Mouse (Mus musculus) midbrain, embryonic 15.5 days (tissue): ENCODE data around the gene Rybp. TPM values are rescaled to one million over a fixed set of nuclear protein-coding genes. Genes with fewer than 3 reads are reported as not detected.

ENCODE experiments used
- ATAC-seq: fragments of 200-750 bp; cut with Nextera tagmentation; replicated peaks from 2 replicates; pipeline ENCODE4 v1.8.0; 2017; ENCODE audit warnings: moderate TSS enrichment
- H3K27ac ChIP-seq: fragments of 300-500 bp; sonication (generic); 2 replicates; pipeline ENCODE4 v1.5.1; 2015; ENCODE audit warnings: mild to moderate bottlenecking, inconsistent platforms
- H3K27me3 ChIP-seq: fragments of 300-500 bp; sonication (generic); replicated peaks from 2 replicates; pipeline ENCODE4 v1.6.1; 2015; ENCODE audit warnings: inconsistent platforms
- H3K36me3 ChIP-seq: fragments of 300-500 bp; sonication (generic); replicated peaks from 2 replicates; pipeline ENCODE4 v1.6.1; 2015; ENCODE audit warnings: inconsistent platforms
- H3K4me1 ChIP-seq: fragments of 300-500 bp; sonication (generic); 2 replicates; pipeline ENCODE4 v1.6.1; 2015; ENCODE audit warnings: inconsistent platforms
- H3K4me2 ChIP-seq: fragments of 300-500 bp; sonication (generic); 2 replicates; pipeline ENCODE4 v1.6.1; 2015; ENCODE audit warnings: inconsistent platforms, mild to moderate bottlenecking, moderate library complexity
- H3K4me3 ChIP-seq: fragments of 300-500 bp; sonication (generic); 2 replicates; pipeline ENCODE4 v1.5.1; 2015; ENCODE audit warnings: mild to moderate bottlenecking, inconsistent platforms
- H3K9ac ChIP-seq: fragments of 300-500 bp; sonication (generic); 2 replicates; pipeline ENCODE4 v1.6.1; 2015; ENCODE audit warnings: mild to moderate bottlenecking, inconsistent platforms
- H3K9me3 ChIP-seq: fragments of 300-500 bp; sonication (generic); 2 replicates; pipeline ENCODE4 v1.6.1; 2016; ENCODE audit warnings: inconsistent platforms
- WGBS: fragments of 180-500 bp; shearing (Covaris S2); methylation state at CpG from one replicate; pipeline ENCODE4 v1.1.7; 2015; ENCODE audit warnings: mixed read lengths; 5-methylcytosine and 5-hydroxymethylcytosine counted together
- polyA plus RNA-seq: library from polyadenylated mRNA; unstranded; fragments of >200 nt; fragmentation: Nextera tagmentation; extraction: Ambion mirVana; gene quantifications from 2 replicates; pipeline ENCODE4 v1.2.1, GENCODE M21; 2015

Rybp gene
- 23.4 and 27.3 TPM in 2 replicates for polyA plus RNA-seq

- Histone ChIP-seq H3K4me1 (peaks cover 33% of the 10 kb centered on the region), H3K4me3 (peak within 1 kb of the TSS; percentile 73), H3K9me3 (no peaks in the 10 kb centered on the region), H3K36me3 (no peaks in the 10 kb centered on the region), H3K27ac (peak within 1 kb of the TSS; percentile 96), H3K4me2 (peak within 1 kb of the TSS; percentile 95), H3K9ac (peak within 1 kb of the TSS; percentile 77), H3K27me3 (peaks cover 12% of the 10 kb centered on the region)
- under 1% methylated on average over 93 of the region's 112 CpGs for WGBS
- ATAC-seq: peak; percentile 96
Observed at GRCm38 (mm10) chr6:100287334-100288015, at the start of gene Rybp. Rybp (minus strand) TSS chr6:100287485.

GRCm38 (mm10) chr6:100336591-100337148 lies 49.4 kb upstream of the Rybp start:
- WGBS: 10% methylated on average over 14 of the region's 14 CpGs
- H3K9ac ChIP-seq: no peak overlapping the region
- 0 out of 2 replicates have a peak, but pooled peaks have one; percentile 14 for ATAC-seq
- H3K4me2 ChIP-seq: no peak overlapping the region
- no peaks in the 10 kb centered on the region for H3K9me3 ChIP-seq
- H3K4me1 ChIP-seq: peaks cover 20% of the 10 kb centered on the region
- peaks cover 17% of the 10 kb centered on the region for H3K27me3 ChIP-seq
- H3K36me3 ChIP-seq: no peaks in the 10 kb centered on the region
- H3K4me3 ChIP-seq: no peak overlapping the region
- no peak overlapping the region for H3K27ac ChIP-seq

- Histone ChIP-seq H3K36me3 (no peaks in the 10 kb centered on the region), H3K9me3 (no peaks in the 10 kb centered on the region), H3K4me2 (peak overlapping the region; percentile 23), H3K9ac (no peak overlapping the region), H3K27me3 (peaks cover 17% of the 10 kb centered on the region), H3K4me1 (peaks cover 20% of the 10 kb centered on the region), H3K4me3 (no peak overlapping the region), H3K27ac (no peak overlapping the region)
- 5% methylated on average over 18 of the region's 18 CpGs for WGBS
- ATAC-seq: peak; percentile 71
Observed at GRCm38 (mm10) chr6:100335506-100336144, 48.3 kb upstream of the Rybp start.

GRCm38 (mm10) chr6:100333745-100334144 lies 46.5 kb upstream of the Rybp start:
- ATAC-seq: no peak
- Histone ChIP-seq H3K9ac (no peak overlapping the region), H3K36me3 (no peaks in the 10 kb centered on the region), H3K4me2 (no peak overlapping the region), H3K27ac (no peak overlapping the region), H3K4me3 (no peak overlapping the region), H3K27me3 (peaks cover 17% of the 10 kb centered on the region), H3K9me3 (no peaks in the 10 kb centered on the region), H3K4me1 (peaks cover 20% of the 10 kb centered on the region)
- 87% methylated on average over 7 of the region's 7 CpGs for WGBS

GRCm38 (mm10) chr6:100332479-100332878 lies 45.2 kb upstream of the Rybp start:
- Histone ChIP-seq H3K4me2 (no peak overlapping the region), H3K9ac (no peak overlapping the region), H3K27me3 (peaks cover 13% of the 10 kb centered on the region), H3K9me3 (no peaks in the 10 kb centered on the region), H3K4me3 (no peak overlapping the region), H3K36me3 (no peaks in the 10 kb centered on the region), H3K4me1 (peaks cover 20% of the 10 kb centered on the region), H3K27ac (no peak overlapping the region)
- ATAC-seq: no peak
- WGBS: 78% methylated on average over 4 of the region's 4 CpGs

- ATAC-seq: no peak
- H3K27me3 ChIP-seq: peaks cover 7% of the 10 kb centered on the region
- no peak overlapping the region for H3K9ac ChIP-seq
- H3K9me3 ChIP-seq: no peaks in the 10 kb centered on the region
- H3K4me3 ChIP-seq: no peak overlapping the region
- no peak overlapping the region for H3K4me2 ChIP-seq
- no peaks in the 10 kb centered on the region for H3K36me3 ChIP-seq
- peaks cover 14% of the 10 kb centered on the region for H3K4me1 ChIP-seq
- 64% methylated on average over 8 of the region's 8 CpGs for WGBS
- no peak overlapping the region for H3K27ac ChIP-seq
Observed at GRCm38 (mm10) chr6:100331582-100331981, 44.3 kb upstream of the Rybp start.

- 83% methylated on average over 9 of the region's 9 CpGs for WGBS
- ATAC-seq: no peak
Observed at GRCm38 (mm10) chr6:100331055-100331454, 43.8 kb upstream of the Rybp start.

GRCm38 (mm10) chr6:100329542-100329941 lies 42.3 kb upstream of the Rybp start:
- 0 out of 2 replicates have a peak, but pooled peaks cover 2% of the 10 kb centered on the region for H3K27me3 ChIP-seq
- H3K4me3 ChIP-seq: no peak overlapping the region

More at GRCm38 (mm10) chr6:100331055-100331454, 43.8 kb upstream of the Rybp start:
- Histone ChIP-seq H3K36me3 (no peaks in the 10 kb centered on the region), H3K4me3 (no peak overlapping the region), H3K27ac (no peak overlapping the region), H3K4me1 (peaks cover 9% of the 10 kb centered on the region), H3K27me3 (0 out of 2 replicates have a peak, but pooled peaks cover 5% of the 10 kb centered on the region), H3K9ac (no peak overlapping the region), H3K9me3 (no peaks in the 10 kb centered on the region), H3K4me2 (no peak overlapping the region)

GRCm38 (mm10) chr6:100327050-100327449 lies 39.8 kb upstream of the Rybp start:
- H3K27me3 ChIP-seq: no peaks in the 10 kb centered on the region
- H3K4me1 ChIP-seq: no peaks in the 10 kb centered on the region
- WGBS: 85% methylated on average over 5 of the region's 5 CpGs
- H3K4me2 ChIP-seq: no peak overlapping the region
- no peak for ATAC-seq
- H3K9ac ChIP-seq: no peak overlapping the region
- no peak overlapping the region for H3K4me3 ChIP-seq
- H3K36me3 ChIP-seq: no peaks in the 10 kb centered on the region
- no peak overlapping the region for H3K27ac ChIP-seq
- H3K9me3 ChIP-seq: no peaks in the 10 kb centered on the region

More at GRCm38 (mm10) chr6:100329542-100329941, 42.3 kb upstream of the Rybp start:
- no peaks in the 10 kb centered on the region for H3K9me3 ChIP-seq
- 63% methylated on average over 4 of the region's 4 CpGs for WGBS
- no peak overlapping the region for H3K4me2 ChIP-seq
- no peak overlapping the region for H3K27ac ChIP-seq
- no peaks in the 10 kb centered on the region for H3K36me3 ChIP-seq
- ATAC-seq: no peak
- no peak overlapping the region for H3K9ac ChIP-seq
- H3K4me1 ChIP-seq: no peaks in the 10 kb centered on the region

GRCm38 (mm10) chr6:100323756-100324430 lies 36.6 kb upstream of the Rybp start:
- no peaks in the 10 kb centered on the region for H3K27me3 ChIP-seq
- H3K4me2 ChIP-seq: no peak overlapping the region
- H3K36me3 ChIP-seq: no peaks in the 10 kb centered on the region
- H3K4me1 ChIP-seq: no peaks in the 10 kb centered on the region
- no peaks in the 10 kb centered on the region for H3K9me3 ChIP-seq
- no peak for ATAC-seq
- no peak overlapping the region for H3K9ac ChIP-seq
- H3K27ac ChIP-seq: no peak overlapping the region
- no peak overlapping the region for H3K4me3 ChIP-seq
- WGBS: 76% methylated on average over 10 of the region's 10 CpGs

GRCm38 (mm10) chr6:100322561-100322960 lies 35.3 kb upstream of the Rybp start:
- Histone ChIP-seq H3K9ac (no peak overlapping the region), H3K4me2 (no peak overlapping the region), H3K27me3 (no peaks in the 10 kb centered on the region), H3K4me1 (no peaks in the 10 kb centered on the region), H3K36me3 (no peaks in the 10 kb centered on the region), H3K9me3 (no peaks in the 10 kb centered on the region), H3K27ac (no peak overlapping the region), H3K4me3 (no peak overlapping the region)
- peak; percentile 42; the same call in 1 of the 2 replicates for ATAC-seq
- WGBS: 27% methylated on average over 8 of the region's 8 CpGs

GRCm38 (mm10) chr6:100322145-100322544 lies 34.9 kb upstream of the Rybp start:
- Histone ChIP-seq H3K4me1 (no peaks in the 10 kb centered on the region), H3K27ac (no peak overlapping the region), H3K4me2 (no peak overlapping the region), H3K9ac (no peak overlapping the region), H3K36me3 (no peaks in the 10 kb centered on the region), H3K4me3 (no peak overlapping the region), H3K27me3 (no peaks in the 10 kb centered on the region), H3K9me3 (no peaks in the 10 kb centered on the region)
- no peak for ATAC-seq
- 85% methylated on average over 5 of the region's 5 CpGs for WGBS
